Mouse (Mus musculus) heart, adult 2 months (tissue): ENCODE data around the gene Mycn. TPM values are rescaled to one million over a fixed set of nuclear protein-coding genes. Genes with fewer than 3 reads are reported as not detected.

Experiments
- DNase-seq, 2 experiments: peaks; one replicate each; pipeline ENCODE4 v3.0.0; 2021
- H3K27ac ChIP-seq: fragments of 200-600 bp; 2 replicates; pipeline ENCODE4 v1.8.1; 2022
- H3K27me3 ChIP-seq: fragments of 200-500 bp; 2 replicates; pipeline ENCODE4 v1.6.1; 2012; ENCODE audit warnings: mild to moderate bottlenecking, low read length, inconsistent platforms, mixed read lengths; ENCODE audit not compliant: control insufficient read depth, insufficient read depth
- H3K36me3 ChIP-seq: fragments of 200-500 bp; 2 replicates; pipeline ENCODE4 v1.6.1; 2012; ENCODE audit warnings: low read length, inconsistent platforms; ENCODE audit not compliant: control insufficient read depth, insufficient read depth
- H3K4me1 ChIP-seq: fragments of 200-500 bp; 2 replicates; pipeline ENCODE4 v1.6.1; 2011; ENCODE audit warnings: low read length; ENCODE audit not compliant: control insufficient read depth, insufficient read depth
- H3K4me3 ChIP-seq: fragments of 200-600 bp; 2 replicates; pipeline ENCODE4 v1.8.1; 2022
- H3K79me2 ChIP-seq: fragments of 200-500 bp; replicated peaks from 2 replicates; pipeline ENCODE4 v1.6.1; 2012; ENCODE audit warnings: mild to moderate bottlenecking, inconsistent platforms, low read length, moderate library complexity, mixed read lengths; ENCODE audit not compliant: control insufficient read depth, insufficient read depth
- H3K9ac ChIP-seq: fragments of 200-500 bp; 2 replicates; pipeline ENCODE4 v1.6.1; 2012; ENCODE audit warnings: low read depth, mild to moderate bottlenecking, control low read depth, inconsistent platforms, low read length, mixed read lengths
- CTCF ChIP-seq: fragments of 200-600 bp; IDR thresholded peaks from 2 replicates; pipeline ENCODE4 v1.8.1; 2022; ENCODE audit warnings: antibody characterized with exemption, mild to moderate bottlenecking, moderate library complexity
- EP300 ChIP-seq: fragments of 200-500 bp; IDR thresholded peaks from 2 replicates; pipeline ENCODE4 v1.6.1; 2011; ENCODE audit warnings: low read depth, low read length, control low read depth; ENCODE audit not compliant: insufficient read depth
- POLR2A ChIP-seq: fragments of 200-500 bp; IDR thresholded peaks from 2 replicates; pipeline ENCODE4 v1.6.1; 2011; ENCODE audit warnings: mild to moderate bottlenecking, low read depth, low read length, control low read depth; ENCODE audit not compliant: insufficient read depth
- WGBS: fragments of 180-500 bp; shearing (Covaris S2); methylation state at CpG from one replicate; pipeline ENCODE4 v1.1.7; 2018; 5-methylcytosine and 5-hydroxymethylcytosine counted together
- intact Hi-C: fragments of 180-260 bp; cut with DNase I; formaldehyde crosslinking; loops from one replicate; pipeline ENCODE4 v1.15.1; 2025
- polyA plus RNA-seq: library from polyadenylated mRNA; depleted of rRNA; stranded (reverse); fragments of >200 nt; gene quantifications from 2 replicates; pipeline ENCODE4 v1.2.3, GENCODE M21; 2012
- total RNA-seq, 2 experiments: library from RNA; stranded (reverse); gene quantifications; 2 replicates each; pipeline ENCODE4 v1.2.3; 2021

The Mycn gene
- total and polyA plus RNA-seq, 3 experiments, result 1.8 to 3.1 (median 1.9) TPM

- H3K4me1 ChIP-seq, result peaks cover 3% of the 10 kb centered on the region
- no peaks in the 10 kb centered on the region for H3K27me3 ChIP-seq
- WGBS, result 52% methylated on average over 2 of the region's 2 CpGs
- no peak overlapping the region for H3K27ac ChIP-seq
- no peaks in the 10 kb centered on the region for H3K36me3 ChIP-seq
- DNase-seq, result no peak
- TF ChIP-seq POLR2A (no peak), EP300 (no peak)
- H3K79me2 ChIP-seq, result no peaks in the 10 kb centered on the region
- intact Hi-C loops, result no loop called here
- H3K9ac ChIP-seq, result no peak overlapping the region
- H3K4me3 ChIP-seq, result no peak overlapping the region
Observed at GRCm38 (mm10) chr12:12967946-12968345, 26.2 kb upstream of the Mycn start.

- Histone ChIP-seq H3K9ac (no peak overlapping the region), H3K36me3 (no peaks in the 10 kb centered on the region), H3K27me3 (no peaks in the 10 kb centered on the region), H3K79me2 (no peaks in the 10 kb centered on the region), H3K27ac (no peak overlapping the region), H3K4me1 (no peaks in the 10 kb centered on the region), H3K4me3 (no peak overlapping the region)
- no peak for DNase-seq
- TF ChIP-seq POLR2A (no peak), CTCF (no peak), EP300 (no peak)
- intact Hi-C loops, result no loop called here
- WGBS, result 88% methylated on average over 3 of the region's 3 CpGs
Observed at GRCm38 (mm10) chr12:12964856-12965255, 23.1 kb upstream of the Mycn start.

GRCm38 (mm10) chr12:12947606-12948005, 5.9 kb upstream of the Mycn start:
- Histone ChIP-seq H3K4me1 (no peaks in the 10 kb centered on the region), H3K9ac (no peak overlapping the region), H3K27ac (no peak overlapping the region), H3K79me2 (no peaks in the 10 kb centered on the region), H3K36me3 (no peaks in the 10 kb centered on the region), H3K4me3 (no peak overlapping the region), H3K27me3 (no peaks in the 10 kb centered on the region)
- TF ChIP-seq POLR2A (no peak), CTCF (no peak), EP300 (no peak)
- no peak for DNase-seq
- intact Hi-C loops, result loop anchor here (5.0 to 10.0 kb wide), 3 partner anchors 45 to 773 kb away; no protein-coding TSS in a partner anchor
- WGBS, result 45% methylated on average over 4 of the region's 4 CpGs

GRCm38 (mm10) chr12:12943288-12943687, 1.6 kb upstream of the Mycn start:
- Histone ChIP-seq H3K27ac (no peak overlapping the region), H3K36me3 (no peaks in the 10 kb centered on the region), H3K27me3 (no peaks in the 10 kb centered on the region), H3K4me3 (no peak overlapping the region), H3K79me2 (no peaks in the 10 kb centered on the region), H3K9ac (no peak overlapping the region), H3K4me1 (peaks cover 1% of the 10 kb centered on the region)
- WGBS, result 76% methylated on average over 6 of the region's 6 CpGs
- intact Hi-C loops, result loop anchor here (2.0 to 10.0 kb wide), 5 partner anchors 161 to 768 kb away; no protein-coding TSS in a partner anchor
- TF ChIP-seq POLR2A (no peak), CTCF (no peak), EP300 (no peak)
- no peak for DNase-seq

- H3K27ac ChIP-seq, result peak overlapping the region; percentile 58
- peak; percentile 87 to 89 for DNase-seq
- no peaks in the 10 kb centered on the region for H3K36me3 ChIP-seq
- H3K4me1 ChIP-seq, result peaks cover 1% of the 10 kb centered on the region
- H3K27me3 ChIP-seq, result no peaks in the 10 kb centered on the region
- intact Hi-C loops, result loop anchor here (1.0 to 10.0 kb wide), 7 partner anchors 160 to 768 kb away; no protein-coding TSS in a partner anchor
- peak; percentile 93; the same call in 1 of the 2 replicates for TF ChIP-seq CTCF
- TF ChIP-seq EP300, result no peak
- 0 out of 2 replicates have a peak, but pooled peaks have one; percentile 20 for TF ChIP-seq POLR2A
- H3K9ac ChIP-seq, result peak overlapping the region; percentile 43
- no peaks in the 10 kb centered on the region for H3K79me2 ChIP-seq
- peak overlapping the region; percentile 80 for H3K4me3 ChIP-seq
- 3% methylated on average over 47 of the region's 47 CpGs for WGBS
Observed at GRCm38 (mm10) chr12:12942364-12943050, 793 bp upstream of the Mycn start.

GRCm38 (mm10) chr12:12941129-12941504, 597 bp downstream of the Mycn start:
- DNase-seq, result peak in 1 of 2 experiments; percentile 40

More at GRCm38 (mm10) chr12:12941129-12941504, 597 bp downstream of the Mycn start:
- intact Hi-C loops, result loop anchor here (5.0 to 10.0 kb wide), 4 partner anchors 159 to 766 kb away; no protein-coding TSS in a partner anchor
- Histone ChIP-seq H3K36me3 (no peaks in the 10 kb centered on the region), H3K4me1 (peaks cover 1% of the 10 kb centered on the region), H3K79me2 (no peaks in the 10 kb centered on the region), H3K27ac (peak overlapping the region; percentile 79), H3K9ac (peak overlapping the region; percentile 90), H3K4me3 (peak overlapping the region; percentile 80), H3K27me3 (no peaks in the 10 kb centered on the region)
- WGBS, result under 1% methylated on average over 20 of the region's 20 CpGs
- TF ChIP-seq POLR2A (no peak), CTCF (no peak), EP300 (no peak)
